ENCODE assay signal across 8 mouse cellular contexts in genomic region chr3:146150058-146150400, GRCm38 (mm10). TPM values are rescaled to one million over a fixed set of nuclear protein-coding genes. Genes with fewer than 3 reads are reported as not detected.
DNase-seq lines count a peak whose midpoint lies in the region; ATAC-seq and TF ChIP-seq lines count a peak whose summit lies in the region.

No protein-coding gene starts in this region.

- H3K9me3 ChIP-seq in forebrain, postnatal 0 days (ENCODE audit: low read length): no peaks in the 10 kb centered on the region
- peaks cover 5% of the 10 kb centered on the region; the same call in 1 of the 2 replicates for H3K9me3 ChIP-seq in hindbrain, embryonic 13.5 days
- H3K9me3 ChIP-seq in liver, embryonic 11.5 days (ENCODE audit: control insufficient read depth, low read length): no peaks in the 10 kb centered on the region
- peaks cover 6% of the 10 kb centered on the region; the same call in 1 of the 2 replicates for H3K9me3 ChIP-seq in midbrain, embryonic 16.5 days (replicated peaks; ENCODE audit: control insufficient read depth, low read length, poor library complexity, severe bottlenecking)

- no peaks in the 10 kb centered on the region for H3K36me3 ChIP-seq in testis, adult 2 months (ENCODE audit: control insufficient read depth, insufficient read depth, low read length)
- no peaks in the 10 kb centered on the region for H3K36me3 ChIP-seq in forebrain, postnatal 0 days (ENCODE audit: insufficient read depth)
- no peaks in the 10 kb centered on the region for H3K36me3 ChIP-seq in hindbrain, embryonic 13.5 days
- no peaks in the 10 kb centered on the region for H3K36me3 ChIP-seq in liver, embryonic 11.5 days (ENCODE audit: control insufficient read depth, insufficient read depth, low read length)
- no peaks in the 10 kb centered on the region for H3K36me3 ChIP-seq in midbrain, embryonic 16.5 days (ENCODE audit: control insufficient read depth, insufficient read depth, low read length)

- H3K4me2 ChIP-seq in forebrain, postnatal 0 days (ENCODE audit: low read depth): peak overlapping the region; percentile 66
- H3K4me2 ChIP-seq in hindbrain, embryonic 13.5 days: peak overlapping the region; percentile 64
- H3K4me2 ChIP-seq in liver, embryonic 11.5 days: peak overlapping the region; percentile 65
- peak overlapping the region; percentile 76 for H3K4me2 ChIP-seq in midbrain, embryonic 16.5 days (ENCODE audit: low read length)

- peaks cover 3% of the 10 kb centered on the region; the same call in 1 of the 2 replicates for H3K27me3 ChIP-seq in testis, adult 2 months (ENCODE audit: control insufficient read depth, insufficient read depth, low read length)
- H3K27me3 ChIP-seq in forebrain, postnatal 0 days (ENCODE audit: insufficient read depth, low read length): peaks cover 14% of the 10 kb centered on the region
- H3K27me3 ChIP-seq in hindbrain, embryonic 13.5 days: peaks cover 54% of the 10 kb centered on the region
- peaks cover 3% of the 10 kb centered on the region; the same call in 1 of the 2 replicates for H3K27me3 ChIP-seq in liver, embryonic 11.5 days (replicated peaks; ENCODE audit: control insufficient read depth, insufficient read depth, low read length)
- H3K27me3 ChIP-seq in midbrain, embryonic 16.5 days (ENCODE audit: control insufficient read depth, insufficient read depth, low read depth, low read length): peaks cover 18% of the 10 kb centered on the region

- no peak for DNase-seq in testis, postnatal 14 days (ENCODE audit: low spot score)
- no peak for DNase-seq in forebrain, postnatal 0 days
- DNase-seq in liver, embryonic 11.5 days (ENCODE audit: low spot score): peak; percentile 44
- DNase-seq in thymus, adult 18-20 months: peak; percentile 43 to 53
- no peak for DNase-seq in cerebellum, adult 11-12 months

- WGBS in forebrain, postnatal 0 days: 4% methylated on average over 26 of the region's 26 CpGs
- 1% methylated on average over 26 of the region's 26 CpGs for WGBS in hindbrain, embryonic 13.5 days
- under 1% methylated on average over 26 of the region's 26 CpGs for WGBS in liver, embryonic 11.5 days
- 0% methylated on average over 26 of the region's 26 CpGs for WGBS in midbrain, embryonic 16.5 days

- H3K9ac ChIP-seq in forebrain, postnatal 0 days: peak overlapping the region; percentile 18; the same call in 1 of the 2 replicates
- H3K9ac ChIP-seq in hindbrain, embryonic 13.5 days: peak overlapping the region; percentile 60
- peak overlapping the region; percentile 13; the same call in 1 of the 2 replicates for H3K9ac ChIP-seq in liver, embryonic 11.5 days (ENCODE audit: low read depth, low read length)
- H3K9ac ChIP-seq in midbrain, embryonic 16.5 days (ENCODE audit: low read depth, low read length): peak overlapping the region; percentile 60

- no peak overlapping the region for H3K27ac ChIP-seq in testis, adult 2 months (ENCODE audit: control insufficient read depth, insufficient read depth, low read depth, low read length)
- no peak overlapping the region for H3K27ac ChIP-seq in forebrain, postnatal 0 days (ENCODE audit: low read depth, low read length)
- no peak overlapping the region for H3K27ac ChIP-seq in hindbrain, embryonic 13.5 days
- no peak overlapping the region for H3K27ac ChIP-seq in liver, embryonic 11.5 days (ENCODE audit: low read depth, low read length)
- no peak overlapping the region for H3K27ac ChIP-seq in midbrain, embryonic 16.5 days (ENCODE audit: low read length)

- no peak for TF ChIP-seq CTCF in testis, adult 2 months (IDR thresholded peaks at IDR 0.05; ENCODE audit: control insufficient read depth, insufficient read depth, insufficient replicate concordance, low read depth, low read length)
- no peak for TF ChIP-seq CTCF in forebrain, postnatal 0 days (IDR thresholded peaks at IDR 0.05; ENCODE audit: low read depth)

- H3K4me3 ChIP-seq in testis, adult 2 months (ENCODE audit: control insufficient read depth, low read depth, low read length): peak overlapping the region; percentile 60
- peak overlapping the region; percentile 32 for H3K4me3 ChIP-seq in forebrain, postnatal 0 days (ENCODE audit: low read depth, low read length)
- H3K4me3 ChIP-seq in hindbrain, embryonic 13.5 days: peak overlapping the region; percentile 38
- H3K4me3 ChIP-seq in liver, embryonic 11.5 days (ENCODE audit: low read depth, low read length): peak overlapping the region; percentile 46
- H3K4me3 ChIP-seq in midbrain, embryonic 16.5 days (ENCODE audit: low read depth, low read length): peak overlapping the region; percentile 33

- TF ChIP-seq POLR2A in testis, adult 2 months (IDR thresholded peaks at IDR 0.05; ENCODE audit: control insufficient read depth, low read depth, low read length): no peak

- H3K4me1 ChIP-seq in testis, adult 2 months (ENCODE audit: control insufficient read depth, insufficient read depth, low read length): peaks cover 9% of the 10 kb centered on the region
- H3K4me1 ChIP-seq in forebrain, postnatal 0 days (ENCODE audit: insufficient read depth): no peaks in the 10 kb centered on the region
- peaks cover 18% of the 10 kb centered on the region for H3K4me1 ChIP-seq in hindbrain, embryonic 13.5 days (replicated peaks)
- peaks cover 5% of the 10 kb centered on the region; the same call in 1 of the 2 replicates for H3K4me1 ChIP-seq in liver, embryonic 11.5 days (replicated peaks; ENCODE audit: control insufficient read depth, insufficient read depth, low read length)
- H3K4me1 ChIP-seq in midbrain, embryonic 16.5 days (ENCODE audit: control insufficient read depth, insufficient read depth, low read length): peaks cover 14% of the 10 kb centered on the region

- no peak for ATAC-seq in forebrain, postnatal 0 days
- ATAC-seq in hindbrain, embryonic 13.5 days (ENCODE audit: low FRiP score): peak; percentile 39
- peak; percentile 58 for ATAC-seq in liver, embryonic 11.5 days (replicated peaks; ENCODE audit: low FRiP score)
- ATAC-seq in midbrain, embryonic 16.5 days: no peak

RNA-seq across cellular contexts. Expression of gene Mcoln2, which starts 0.4 kb away (rescaled TPM):
- polyA plus RNA-seq in testis, adult 2 months (2012; rRNA removed): 0.32 and 0.34 TPM in 2 replicates
- 0.14 and 1.6 TPM in 2 replicates for total RNA-seq in forebrain, postnatal 0 days (2014; rRNA removed)
- 0.12 and 0.48 TPM in 2 replicates for polyA plus RNA-seq in forebrain, postnatal 0 days (2015; fragmentation: Nextera tagmentation; extraction: Ambion mirVana)
- 0.27 and 0.47 TPM in 2 replicates for polyA plus RNA-seq in hindbrain, embryonic 13.5 days (2015; fragmentation: Nextera tagmentation; extraction: Ambion mirVana)
- polyA plus RNA-seq in liver, embryonic 11.5 days (2014; fragmentation: Nextera tagmentation; extraction: Ambion mirVana): 3.5 and 4.6 TPM in 2 replicates
- 0.18 TPM in 1 of 2 replicates, not detected in the other for polyA plus RNA-seq in midbrain, embryonic 16.5 days (2015; fragmentation: Nextera tagmentation; extraction: Ambion mirVana)

RNA-seq across cellular contexts. Expression of gene Mcoln3, which starts 32.8 kb away (rescaled TPM):
- polyA plus RNA-seq in testis, adult 2 months (2012; rRNA removed): 0.11 TPM in 1 of 2 replicates, not detected in the other
- total RNA-seq in forebrain, postnatal 0 days (2014; rRNA removed): 0.62 and 2.5 TPM in 2 replicates
- polyA plus RNA-seq in forebrain, postnatal 0 days (2015; fragmentation: Nextera tagmentation; extraction: Ambion mirVana): 0.20 and 0.30 TPM in 2 replicates
- polyA plus RNA-seq in hindbrain, embryonic 13.5 days (2015; fragmentation: Nextera tagmentation; extraction: Ambion mirVana): 0.53 and 0.66 TPM in 2 replicates
- polyA plus RNA-seq in liver, embryonic 11.5 days (2014; fragmentation: Nextera tagmentation; extraction: Ambion mirVana): 1.9 and 2.0 TPM in 2 replicates
- polyA plus RNA-seq in midbrain, embryonic 16.5 days (2015; fragmentation: Nextera tagmentation; extraction: Ambion mirVana): 0.31 and 0.35 TPM in 2 replicates

RNA-seq across cellular contexts. Expression of gene Wdr63, which starts 42.1 kb away (rescaled TPM):
- polyA plus RNA-seq in testis, adult 2 months (2012; rRNA removed): 61.5 and 63.7 TPM in 2 replicates
- total RNA-seq in forebrain, postnatal 0 days (2014; rRNA removed): 0.69 and 2.1 TPM in 2 replicates
- polyA plus RNA-seq in forebrain, postnatal 0 days (2015; fragmentation: Nextera tagmentation; extraction: Ambion mirVana): 1.2 and 1.7 TPM in 2 replicates
- 1.7 and 2.0 TPM in 2 replicates for polyA plus RNA-seq in hindbrain, embryonic 13.5 days (2015; fragmentation: Nextera tagmentation; extraction: Ambion mirVana)
- polyA plus RNA-seq in liver, embryonic 11.5 days (2014; fragmentation: Nextera tagmentation; extraction: Ambion mirVana): 0.99 and 1.6 TPM in 2 replicates
- 1.1 and 2.1 TPM in 2 replicates for polyA plus RNA-seq in midbrain, embryonic 16.5 days (2015; fragmentation: Nextera tagmentation; extraction: Ambion mirVana)

Comparison
In these comparisons a context has a peak if more than half of its experiments do, and no peak if none do; other contexts are left out.
1. DNase-seq: peak in liver, embryonic 11.5 days (single experiment) and thymus, adult 18-20 months (2 of 2); none in testis, postnatal 14 days (single experiment), forebrain, postnatal 0 days (single experiment) and cerebellum, adult 11-12 months (single experiment).
2. ATAC-seq: peak in hindbrain, embryonic 13.5 days (single experiment) and liver, embryonic 11.5 days (single experiment); none in forebrain, postnatal 0 days (single experiment) and midbrain, embryonic 16.5 days (single experiment).
3. RNA of gene Wdr63, which starts 42.1 kb away (polyA plus RNA-seq): 61.5 to 63.7 TPM in testis, adult 2 months; 1.7 to 2.0 TPM in hindbrain, embryonic 13.5 days, 1.2 to 1.7 TPM in forebrain, postnatal 0 days, 1.1 to 2.1 TPM in midbrain, embryonic 16.5 days and 0.99 to 1.6 TPM in liver, embryonic 11.5 days; every median in the first group is over 10 times any median in the second.
4. Peak in every context shown above with its lines, with median percentiles within 50 percentile points of each other: H3K4me3 ChIP-seq, H3K4me2 ChIP-seq and H3K9ac ChIP-seq.